ENCODE assay signal across 8 mouse cellular contexts in the genomic region with DNA sequence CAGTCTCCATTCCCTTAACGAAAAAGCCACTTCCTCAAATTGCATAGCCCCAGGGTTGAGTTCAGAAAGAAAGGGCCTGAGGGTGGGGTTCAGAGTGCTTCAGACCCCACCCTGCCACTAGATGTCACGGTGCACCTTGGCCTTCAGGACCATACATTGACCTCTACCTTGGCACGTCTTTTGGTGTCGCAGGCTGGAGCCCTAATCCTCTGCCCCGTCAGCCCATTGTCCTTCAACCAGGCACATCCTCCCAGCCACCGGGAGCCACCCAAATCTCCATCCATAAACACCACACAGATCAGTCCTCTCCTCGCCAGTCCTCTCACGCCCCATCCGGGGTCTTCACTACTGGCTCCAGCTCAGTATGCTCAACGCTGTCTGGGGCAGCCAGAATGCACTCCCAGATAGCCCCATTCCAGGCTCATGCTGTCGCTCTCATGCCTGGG. TPM values are rescaled to one million over a fixed set of nuclear protein-coding genes. Genes with fewer than 3 reads are reported as not detected.
A peak's percentile ranks its signal among the peaks of the same experiment; 100 is the strongest.
DNase-seq lines count a peak whose midpoint lies in the region; ATAC-seq and TF ChIP-seq lines count a peak whose summit lies in the region.

No protein-coding gene starts in this region.

- TF ChIP-seq RAD21 in CH12.LX (IDR thresholded peaks at IDR 0.05; ENCODE audit: low read depth, low read length), result peak; percentile 42

- intact Hi-C loops in gastrocnemius, postnatal 36 days (cut with DNase I), result loop anchor here (5.0 kb wide), 1 partner anchor 52 kb away; no protein-coding TSS in a partner anchor

- peak overlapping the region; percentile 55 for H3K4me2 ChIP-seq in CH12.LX (ENCODE audit: insufficient read depth, low read depth, poor library complexity, severe bottlenecking)
- H3K4me2 ChIP-seq in forebrain, postnatal 0 days (ENCODE audit: low read depth), result peak overlapping the region; percentile 80
- H3K4me2 ChIP-seq in liver, embryonic 13.5 days, result peak overlapping the region; percentile 66

- no peak overlapping the region for H3K27ac ChIP-seq in CH12.LX (ENCODE audit: insufficient read depth, low read depth)
- no peak overlapping the region for H3K27ac ChIP-seq in forebrain, postnatal 0 days (ENCODE audit: low read depth, low read length)
- H3K27ac ChIP-seq in liver, embryonic 13.5 days, result no peak overlapping the region
- H3K27ac ChIP-seq in olfactory bulb, adult 2 months (ENCODE audit: insufficient read depth, low read depth, low read length), result no peak overlapping the region

- H3K9ac ChIP-seq in CH12.LX (ENCODE audit: insufficient read depth, low read depth), result no peak overlapping the region
- H3K9ac ChIP-seq in forebrain, postnatal 0 days, result no peak overlapping the region
- H3K9ac ChIP-seq in liver, embryonic 13.5 days, result peak overlapping the region; percentile 50; the same call in 1 of the 2 replicates

- no peaks in the 10 kb centered on the region for H3K79me2 ChIP-seq in CH12.LX (replicated peaks; ENCODE audit: control insufficient read depth, extremely low read depth, insufficient read depth, poor library complexity, severe bottlenecking)

- H3K36me3 ChIP-seq in CH12.LX (replicated peaks in 1 of 2; ENCODE audit: control insufficient read depth in 1 of 2, insufficient read depth in 1 of 2, low read length in 1 of 2), result no peaks in the 10 kb centered on the region
- no peaks in the 10 kb centered on the region for H3K36me3 ChIP-seq in forebrain, postnatal 0 days (ENCODE audit: insufficient read depth)
- H3K36me3 ChIP-seq in liver, embryonic 13.5 days, result no peaks in the 10 kb centered on the region

- dilution Hi-C loops in CH12.LX (cut with MboI; ENCODE audit: extremely low pct_ligation_motif_present, extremely low pct_unique_long_range_greater_than_20kb, low sequenced_read_pairs), result no loop called here

- ATAC-seq in forebrain, postnatal 0 days, result no peak
- no peak for ATAC-seq in liver, embryonic 13.5 days (ENCODE audit: low read depth)

- TF ChIP-seq POLR2A in CH12.LX (IDR thresholded peaks at IDR 0.05; ENCODE audit: low read depth, low read length), result no peak
- TF ChIP-seq POLR2A in olfactory bulb, adult 2 months (IDR thresholded peaks at IDR 0.05; ENCODE audit: insufficient read depth, low read depth, low read length), result no peak

- no peaks in the 10 kb centered on the region for H3K9me3 ChIP-seq in CH12.LX (replicated peaks; ENCODE audit: low read length)
- H3K9me3 ChIP-seq in forebrain, postnatal 0 days (ENCODE audit: low read length), result no peaks in the 10 kb centered on the region
- no peaks in the 10 kb centered on the region for H3K9me3 ChIP-seq in liver, embryonic 13.5 days (replicated peaks)

- H3K4me3 ChIP-seq in CH12.LX (replicated peaks in 1 of 3; ENCODE audit: low read depth in 2 of 3, low read length in 2 of 3, poor library complexity in 1 of 3), result peak overlapping the region in 1 of 3 experiments; percentile 19
- H3K4me3 ChIP-seq in forebrain, postnatal 0 days (ENCODE audit: low read depth, low read length), result peak overlapping the region; percentile 41; the same call in 1 of the 2 replicates
- H3K4me3 ChIP-seq in liver, embryonic 13.5 days (replicated peaks), result peak overlapping the region; percentile 41
- peak overlapping the region; percentile 66 for H3K4me3 ChIP-seq in olfactory bulb, adult 2 months (ENCODE audit: insufficient read depth, low read depth, low read length)

- peak; percentile 7 for DNase-seq in gastrocnemius, postnatal 25 days
- no peak for DNase-seq in gastrocnemius, postnatal 36 days
- peak; percentile 8 for DNase-seq in CH12.LX (ENCODE audit: extremely low read depth)
- DNase-seq in forebrain, postnatal 0 days, result no peak
- DNase-seq in liver, embryonic 13.5 days, result no peak
- no peak for DNase-seq in cerebellum, adult 9-11 months
- DNase-seq in layer of hippocampus, adult 11-12 months (ENCODE audit: low spot score), result no peak

- peaks cover 4 to 14% of the 10 kb centered on the region in 2 experiments; a peak in 2 of 4 replicates for H3K4me1 ChIP-seq in CH12.LX (ENCODE audit: control insufficient read depth in 1 of 2, insufficient read depth in 2 of 2)
- H3K4me1 ChIP-seq in forebrain, postnatal 0 days (ENCODE audit: insufficient read depth), result peaks cover 4% of the 10 kb centered on the region; the same call in 1 of the 2 replicates
- peaks cover 41% of the 10 kb centered on the region for H3K4me1 ChIP-seq in liver, embryonic 13.5 days (replicated peaks)
- H3K4me1 ChIP-seq in olfactory bulb, adult 2 months (ENCODE audit: control insufficient read depth, insufficient read depth, low read length), result peaks cover 27% of the 10 kb centered on the region

- H3K27me3 ChIP-seq in CH12.LX (replicated peaks), result peaks cover 94% of the 10 kb centered on the region
- 0 out of 2 replicates have a peak, but pooled peaks cover 9% of the 10 kb centered on the region for H3K27me3 ChIP-seq in forebrain, postnatal 0 days (ENCODE audit: insufficient read depth, low read length)
- peaks cover 79% of the 10 kb centered on the region for H3K27me3 ChIP-seq in liver, embryonic 13.5 days

- 18% methylated on average over 11 of the region's 11 CpGs for WGBS in forebrain, postnatal 0 days
- 10% methylated on average over 11 of the region's 11 CpGs for WGBS in liver, embryonic 13.5 days (ENCODE audit: insufficient replicate concordance)
- 22% methylated on average over 11 of the region's 11 CpGs for WGBS in olfactory bulb, adult 2 months

- no peak for TF ChIP-seq EP300 in CH12.LX (IDR thresholded peaks at IDR 0.05; ENCODE audit: low read length)

- in situ Hi-C loops in CH12.LX (cut with MboI; ENCODE audit: low pct_ligation_motif_present, low pct_unique_long_range_greater_than_20kb, low sequenced_read_pairs), result loop anchor here (5.0 to 10.0 kb wide), 3 partner anchors 52 to 118 kb away; no protein-coding TSS in a partner anchor

- TF ChIP-seq CTCF in CH12.LX (conservative IDR thresholded peaks at IDR 0.05 in 1 of 2, IDR thresholded peaks at IDR 0.05 in 1 of 2; ENCODE audit: low read depth in 2 of 2, low read length in 2 of 2), result peak in 1 of 2 experiments; percentile 50; a peak in 2 of 4 replicates
- 0 out of 2 replicates have a peak, but pooled peaks have one; percentile 4 for TF ChIP-seq CTCF in forebrain, postnatal 0 days (IDR thresholded peaks at IDR 0.05; ENCODE audit: low read depth)
- TF ChIP-seq CTCF in olfactory bulb, adult 2 months (IDR thresholded peaks at IDR 0.05; ENCODE audit: insufficient read depth, low read depth, low read length), result no peak

TF ChIP-seq in CH12.LX, 34 proteins besides CTCF, POLR2A, EP300 and RAD21:
- TF ChIP-seq MYC (IDR thresholded peaks at IDR 0.05; ENCODE audit: low read depth, low read length), result no peak
- TF ChIP-seq SMC3 (IDR thresholded peaks at IDR 0.05; ENCODE audit: low read depth, low read length), result peak; percentile 31
TF ChIP-seq in CH12.LX: peak in this region for 1.

RNA-seq across cellular contexts. Expression of gene Padi2, which starts 0.7 kb away (rescaled TPM):
- 100 to 1,000 TPM; 148 to 165 TPM for total RNA-seq in gastrocnemius, postnatal 25 days (2021)
- total RNA-seq in gastrocnemius, postnatal 36 days (2021), result 100 to 1,000 TPM; 105 to 170 TPM
- total RNA-seq in CH12.LX (2012; rRNA removed), result 0.04 TPM in 1 of 2 replicates, not detected in the other
- 0.04 TPM in 1 of 2 replicates, not detected in the other for total RNA-seq in CH12.LX (2014; rRNA removed)
- polyA plus RNA-seq in CH12.LX (2012; ENCODE audit: insufficient read length, low read depth), result not detected in 2 replicates
- total RNA-seq in forebrain, postnatal 0 days (2014; rRNA removed), result 1.1 and 1.8 TPM in 2 replicates
- polyA plus RNA-seq in forebrain, postnatal 0 days (2015; fragmentation: Nextera tagmentation; extraction: Ambion mirVana), result 1.2 and 1.3 TPM in 2 replicates
- polyA plus RNA-seq in liver, embryonic 13.5 days (2015; fragmentation: Nextera tagmentation; extraction: Ambion mirVana), result 1.9 and 2.4 TPM in 2 replicates
- polyA plus RNA-seq in olfactory bulb, adult 2 months (2012; ENCODE audit: insufficient read depth, insufficient read length, low replicate concordance, missing spikeins), result not detected in 2 replicates

RNA-seq across cellular contexts. Expression of gene Sdhb, which starts 55.6 kb away (rescaled TPM):
- 100 to 1,000 TPM; 613 to 621 TPM for total RNA-seq in gastrocnemius, postnatal 25 days (2021)
- total RNA-seq in gastrocnemius, postnatal 36 days (2021), result 100 to 1,000 TPM; 568 to 650 TPM
- 184 and 188 TPM in 2 replicates for total RNA-seq in CH12.LX (2012; rRNA removed)
- total RNA-seq in CH12.LX (2014; rRNA removed), result 178 and 190 TPM in 2 replicates
- 156 and 162 TPM in 2 replicates for polyA plus RNA-seq in CH12.LX (2012; ENCODE audit: insufficient read length, low read depth)
- 254 and 308 TPM in 2 replicates for total RNA-seq in forebrain, postnatal 0 days (2014; rRNA removed)
- polyA plus RNA-seq in forebrain, postnatal 0 days (2015; fragmentation: Nextera tagmentation; extraction: Ambion mirVana), result 564 and 623 TPM in 2 replicates
- polyA plus RNA-seq in liver, embryonic 13.5 days (2015; fragmentation: Nextera tagmentation; extraction: Ambion mirVana), result 242 TPM in 2 replicates
- not detected in 2 replicates for polyA plus RNA-seq in olfactory bulb, adult 2 months (2012; ENCODE audit: insufficient read depth, insufficient read length, low replicate concordance, missing spikeins)

RNA-seq across cellular contexts. Expression of gene Padi1, which starts 59.9 kb away (rescaled TPM):
- under 1 TPM; 0.08 to 0.11 TPM for total RNA-seq in gastrocnemius, postnatal 25 days (2021)
- total RNA-seq in gastrocnemius, postnatal 36 days (2021), result under 1 TPM; 0.07 to 0.08 TPM
- total RNA-seq in CH12.LX (2012; rRNA removed) (0.04 TPM in 1 of 2 replicates, not detected in the other), CH12.LX (2014; rRNA removed) (not detected in 2 replicates)
- not detected in 2 replicates for polyA plus RNA-seq in CH12.LX (2012; ENCODE audit: insufficient read length, low read depth)
- 0.08 and 0.10 TPM in 2 replicates for total RNA-seq in forebrain, postnatal 0 days (2014; rRNA removed)
- polyA plus RNA-seq in forebrain, postnatal 0 days (2015; fragmentation: Nextera tagmentation; extraction: Ambion mirVana), result 0.06 and 0.08 TPM in 2 replicates
- 0.03 and 0.06 TPM in 2 replicates for polyA plus RNA-seq in liver, embryonic 13.5 days (2015; fragmentation: Nextera tagmentation; extraction: Ambion mirVana)
- polyA plus RNA-seq in olfactory bulb, adult 2 months (2012; ENCODE audit: insufficient read depth, insufficient read length, low replicate concordance, missing spikeins), result not detected in 2 replicates

Comparison
In these comparisons a context has a peak if more than half of its experiments do, and no peak if none do; other contexts are left out.
1. DNase-seq: peak in gastrocnemius, postnatal 25 days (single experiment) and CH12.LX (single experiment); none in gastrocnemius, postnatal 36 days (0 of 2), forebrain, postnatal 0 days (single experiment), liver, embryonic 13.5 days (single experiment), cerebellum, adult 9-11 months (single experiment) and layer of hippocampus, adult 11-12 months (single experiment).
2. RNA of gene Padi2, which starts 0.7 kb away (total RNA-seq): 105 to 170 TPM in gastrocnemius, postnatal 36 days and 148 to 165 TPM in gastrocnemius, postnatal 25 days; 1.1 to 1.8 TPM in forebrain, postnatal 0 days and 0.04 TPM in CH12.LX; every median in the first group is over 10 times any median in the second.
3. Peak in every context shown above with its lines, with median percentiles within 50 percentile points of each other: H3K4me2 ChIP-seq.